Mouse (Mus musculus) layer of hippocampus, adult 8-10 months (tissue): ENCODE results near the gene Cldn17. TPM values are rescaled to one million over a fixed set of nuclear protein-coding genes. Genes with fewer than 3 reads are reported as not detected.

Experiments
- DNase-seq, 2 experiments: peaks; one replicate each; pipeline ENCODE4 v3.0.0; 2022; ENCODE audit warnings: low spot score in 2 of 2
- total RNA-seq, 4 experiments: library from RNA; stranded (reverse); gene quantifications; 2 replicates each; pipeline ENCODE4 v1.2.4; 2022

Cldn17 gene
- not detected for total RNA-seq

GRCm38 (mm10) chr16:88506878-88507277 is at the start of gene Cldn17:
Gene Cldn17, minus strand, starts transcription at chr16:88506978.
- no peak for DNase-seq

- DNase-seq: no peak
Observed at GRCm38 (mm10) chr16:88542488-88542887, 35.7 kb upstream of the Cldn17 start.

- DNase-seq: no peak
Observed at GRCm38 (mm10) chr16:88539841-88540487, 33.2 kb upstream of the Cldn17 start.

GRCm38 (mm10) chr16:88511348-88511747 is 4.6 kb upstream of the Cldn17 start:
- no peak for DNase-seq

GRCm38 (mm10) chr16:88508150-88508549 is 1.4 kb upstream of the Cldn17 start:
- DNase-seq: no peak

GRCm38 (mm10) chr16:88506338-88506737 is 440 bp downstream of the Cldn17 start:
- no peak for DNase-seq

- DNase-seq: no peak
Observed at GRCm38 (mm10) chr16:88488096-88488495, 18.7 kb downstream of the Cldn17 start.

GRCm38 (mm10) chr16:88480011-88480774 is 26.6 kb downstream of the Cldn17 start:
- no peak for DNase-seq

GRCm38 (mm10) chr16:88463235-88463634 is 43.5 kb downstream of the Cldn17 start:
- DNase-seq: no peak

Other genes starting within 250 kb of the Cldn17 start
- gene Grik1, start 216.7 kb downstream of the Cldn17 start, total RNA-seq: 10 to 100 TPM; 16.1 to 17.1 (median 16.4) TPM
- not detected for gene Cldn8, start 56.2 kb upstream of the Cldn17 start, total RNA-seq
- not detected for gene Krtap24-1, start 105.3 kb upstream of the Cldn17 start, total RNA-seq
- gene 2310079G19Rik, start 120.7 kb upstream of the Cldn17 start, total RNA-seq: not detected
- not detected for gene Krtap26-1, start 140.8 kb upstream of the Cldn17 start, total RNA-seq
- not detected for gene Krtap27-1, start 164.7 kb upstream of the Cldn17 start, total RNA-seq
- not detected for gene 2310061N02Rik, start 201.0 kb upstream of the Cldn17 start, total RNA-seq
- not detected for gene Krtap13-1, start 221.9 kb upstream of the Cldn17 start, total RNA-seq
- gene Krtap13, start 244.7 kb upstream of the Cldn17 start, total RNA-seq: not detected